Mouse (Mus musculus) retina, embryonic 14.5 days (tissue): ENCODE data around the gene Col11a1.

Source experiments
- DNase-seq: peaks from one replicate; pipeline ENCODE4 v3.0.0-alpha.2; 2015; ENCODE audit warnings: low spot score

Gene Col11a1

DNA sequence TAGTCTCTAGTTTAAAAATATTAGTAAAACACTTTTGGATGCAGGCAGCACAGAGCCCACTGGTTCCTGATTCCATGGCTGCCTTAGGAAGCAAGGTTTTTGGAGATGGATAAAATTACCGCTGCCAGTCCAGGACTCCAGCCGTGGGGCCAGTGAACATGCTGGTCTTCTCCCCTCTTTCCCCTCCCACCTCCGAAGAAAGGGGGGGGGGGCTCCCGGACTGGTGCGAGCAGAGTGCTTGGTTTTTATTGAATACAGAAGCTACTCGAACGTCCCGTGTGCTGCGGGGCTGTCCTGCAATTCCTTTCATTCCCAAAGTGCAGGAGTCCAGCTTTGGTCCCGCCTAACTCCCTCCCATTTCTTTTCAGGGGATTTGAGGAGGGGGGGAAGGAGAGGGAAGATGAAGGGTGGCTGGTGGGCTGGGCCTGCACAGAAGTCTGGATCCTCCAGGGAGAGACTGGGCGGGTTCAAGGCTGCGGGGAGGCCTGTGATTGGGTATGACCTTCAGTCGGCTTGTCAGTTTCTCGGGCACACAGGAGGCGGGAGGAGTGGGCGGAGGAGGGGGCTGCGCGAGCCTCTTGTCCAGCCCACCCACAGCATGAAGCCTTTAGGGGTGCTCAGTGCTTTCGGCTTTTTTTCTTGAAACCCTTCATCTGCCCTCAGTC, at the start of gene Col11a1:
Col11a1 (plus strand) TSS at position 570 of the 665 bp plus-strand sequence.
- peak; percentile 93 for DNase-seq

GRCm38 (mm10) chr3:113990936-113991335, 39.4 kb upstream of the Col11a1 start:
- DNase-seq, result no peak

- DNase-seq, result peak; percentile 11
Measured at GRCm38 (mm10) chr3:114030886-114031285, 546 bp downstream of the Col11a1 start.

DNA sequence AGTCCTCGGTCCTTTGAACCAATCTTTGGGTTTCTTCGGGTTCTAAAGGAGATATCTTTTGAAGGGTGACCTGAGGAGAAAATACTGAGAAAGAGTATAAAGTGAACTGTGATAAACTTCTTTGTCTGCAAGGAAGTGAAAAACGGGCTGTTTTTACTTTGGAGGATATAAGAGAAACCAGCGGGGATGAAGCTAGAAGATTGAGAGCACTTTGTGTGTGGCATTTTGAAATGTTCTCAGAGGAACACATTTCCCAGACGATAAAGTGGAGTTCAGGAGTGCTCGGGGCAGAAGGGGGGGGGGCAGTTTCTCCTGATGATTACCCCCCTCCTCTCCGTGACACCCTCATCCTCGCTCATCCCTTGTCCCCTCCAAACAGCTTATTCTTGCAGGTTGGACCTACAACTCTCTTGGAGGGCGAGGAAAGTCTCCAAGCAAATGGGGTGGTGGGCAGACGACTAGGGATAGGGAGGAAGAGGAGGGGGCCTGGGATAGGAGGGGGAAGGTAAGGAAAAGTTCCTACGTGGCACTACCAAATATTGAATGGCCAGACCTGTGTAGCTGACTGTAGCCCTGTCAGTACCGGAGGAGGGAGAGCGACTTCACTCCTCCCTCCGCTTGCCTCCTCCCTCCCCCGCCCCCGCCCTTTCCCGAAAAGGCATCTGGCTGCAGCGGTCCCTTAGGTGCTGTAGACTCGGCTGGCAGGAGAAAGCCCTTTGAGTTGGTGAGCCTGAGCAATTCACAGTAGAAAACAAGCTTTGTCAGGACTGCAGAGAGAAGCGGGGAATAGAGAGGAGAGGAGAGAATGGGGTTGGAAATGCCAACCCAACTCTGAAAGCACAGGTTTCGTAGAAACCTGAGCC, 1.2 kb downstream of the Col11a1 start:
- DNase-seq, result peak; percentile 43

GRCm38 (mm10) chr3:114032333-114032732, 2.0 kb downstream of the Col11a1 start:
- DNase-seq, result peak; percentile 69

DNA sequence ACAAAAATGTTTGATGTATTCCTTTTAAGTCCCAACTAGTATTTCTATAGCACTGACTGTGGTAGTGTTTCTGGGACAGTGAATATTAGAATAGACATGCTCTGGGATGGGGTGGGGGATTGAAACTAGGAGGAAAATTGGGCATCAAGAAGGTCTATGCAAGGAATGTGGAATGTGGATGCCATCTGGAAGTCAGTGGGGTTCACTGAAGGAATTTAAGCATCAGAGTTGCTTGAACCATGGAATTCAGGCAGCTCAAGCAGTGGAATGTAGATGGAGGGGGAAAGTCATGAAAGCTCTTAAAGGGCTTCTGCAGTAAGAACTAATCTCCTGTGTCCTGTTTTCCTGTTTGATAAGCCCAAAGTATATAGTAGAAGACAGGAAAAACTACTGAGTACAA, 22.1 kb downstream of the Col11a1 start:
- no peak for DNase-seq

GRCm38 (mm10) chr3:114053501-114053900, 23.2 kb downstream of the Col11a1 start:
- DNase-seq, result no peak

DNA sequence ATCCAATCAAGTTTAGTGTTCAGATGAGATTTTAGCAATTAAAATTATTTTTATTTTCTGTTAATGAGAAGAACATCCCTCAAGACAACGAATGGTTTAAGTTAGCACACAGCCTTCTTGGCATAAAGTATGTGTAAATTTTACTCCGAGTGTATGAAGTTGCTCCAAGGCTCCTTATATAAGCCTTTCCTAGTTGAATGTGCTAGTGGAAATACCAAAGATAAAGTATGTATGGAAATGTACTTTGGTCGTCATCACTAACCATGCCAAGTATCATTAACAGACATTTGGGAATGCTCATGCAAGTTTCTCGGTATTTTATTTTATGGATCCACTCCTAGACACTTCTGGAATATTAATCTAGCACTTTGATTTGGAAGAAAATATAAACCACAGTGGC, 34.8 kb downstream of the Col11a1 start:
- DNase-seq, result no peak

GRCm38 (mm10) chr3:114065587-114065986, 35.2 kb downstream of the Col11a1 start:
- peak; percentile 24 for DNase-seq

- DNase-seq, result no peak
Measured at GRCm38 (mm10) chr3:114099335-114099734, 69.0 kb downstream of the Col11a1 start.

DNA sequence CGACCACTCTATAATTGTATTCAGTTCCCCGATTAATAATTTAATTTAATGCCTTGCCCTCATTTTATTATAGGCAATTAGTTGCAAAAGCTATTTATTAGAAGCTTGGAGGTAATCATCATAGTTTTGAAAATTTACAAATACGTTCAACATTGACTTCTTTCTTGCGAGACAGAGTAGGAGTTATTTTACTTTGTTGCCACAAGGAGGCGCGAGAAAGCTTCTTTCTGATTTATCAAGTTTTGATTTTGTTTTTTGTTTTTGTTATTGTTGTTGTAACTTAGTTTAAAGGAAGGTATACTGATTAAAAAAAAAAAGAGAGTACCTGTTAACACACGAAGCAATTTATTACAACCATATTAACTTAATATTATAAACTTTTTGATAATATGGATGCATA, 76.8 kb downstream of the Col11a1 start:
- DNase-seq, result peak; percentile 48

DNA sequence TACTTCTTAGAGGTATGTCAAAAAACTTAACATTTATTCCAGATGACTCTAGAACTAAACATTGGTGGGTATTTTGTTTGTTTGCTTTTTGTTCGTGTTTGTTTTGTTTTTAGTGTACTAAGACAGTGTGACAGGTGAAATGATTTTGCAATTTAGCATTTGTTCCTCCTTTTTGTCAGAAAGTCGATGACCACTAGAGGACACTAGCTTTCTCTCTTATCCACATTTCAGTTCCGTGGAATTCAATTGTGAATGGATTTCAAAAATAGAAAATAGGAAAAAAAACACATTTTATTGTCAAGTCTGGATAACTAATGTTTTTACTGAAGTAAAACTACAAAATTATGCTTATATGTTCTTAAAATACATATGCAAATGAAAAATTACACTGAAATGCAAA, 116.8 kb downstream of the Col11a1 start:
- peak; percentile 44 for DNase-seq

DNA sequence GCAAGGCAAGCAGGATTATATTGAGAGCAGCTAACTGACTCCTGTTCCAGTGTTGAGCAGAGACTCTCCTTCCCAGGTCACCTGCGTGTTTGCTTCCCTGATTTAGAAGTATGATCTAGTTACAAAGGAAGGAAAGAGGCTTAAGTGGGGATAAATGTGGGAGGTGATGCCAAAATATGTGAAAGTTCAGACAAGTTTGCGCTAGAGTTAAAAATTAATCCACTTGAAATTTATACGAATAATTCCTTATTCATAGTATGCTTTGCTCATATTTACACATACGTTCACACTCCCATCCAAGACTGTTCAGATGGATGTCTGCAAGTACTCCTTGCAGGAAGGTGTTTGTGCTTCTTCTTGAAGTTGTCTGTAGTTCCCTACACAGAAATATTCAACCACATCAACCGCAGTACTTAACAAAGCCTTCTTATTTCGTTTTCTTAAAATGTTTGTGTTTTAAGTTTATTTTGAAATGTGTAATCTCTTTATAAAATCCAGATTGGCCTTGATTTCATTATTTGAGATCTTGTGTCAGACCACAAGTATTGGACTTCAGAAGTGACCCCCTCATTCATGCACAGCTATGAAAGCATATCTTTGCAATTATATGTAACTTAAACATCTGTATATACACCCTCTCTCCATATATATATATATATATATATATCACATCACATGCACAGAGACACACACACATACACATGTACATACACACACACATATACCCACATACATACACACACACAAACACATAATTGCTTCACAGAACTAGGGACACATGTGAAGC, 167.8 kb downstream of the Col11a1 start:
- DNase-seq, result no peak

GRCm38 (mm10) chr3:114212255-114212654, 181.9 kb downstream of the Col11a1 start:
- DNase-seq, result no peak

GRCm38 (mm10) chr3:114216105-114216504, 185.8 kb downstream of the Col11a1 start:
- no peak for DNase-seq

DNA sequence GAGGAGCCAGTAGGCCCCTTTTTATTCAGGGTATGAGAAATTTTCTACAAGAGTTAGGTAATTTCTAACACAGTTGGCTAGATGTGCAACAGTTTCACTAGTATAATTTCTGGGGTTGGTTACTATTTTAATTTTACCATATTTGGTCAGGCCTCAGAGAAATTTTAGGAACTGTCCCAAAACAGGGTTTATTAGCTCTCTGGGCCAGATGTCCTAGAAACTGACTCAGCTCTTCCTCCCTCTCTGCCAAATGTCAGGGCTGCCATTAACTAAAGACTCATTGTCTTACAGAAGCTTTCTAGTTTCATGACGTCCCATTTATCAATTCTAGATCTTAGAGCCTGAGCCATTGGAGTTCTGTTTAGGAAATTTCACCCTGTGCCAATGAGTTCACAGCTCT, 199.2 kb downstream of the Col11a1 start:
- DNase-seq, result no peak
